Mouse (Mus musculus): ENCODE results near the gene Mrps6.
"Not testable (repeated sequence)": the region's sequence is repeated elsewhere in the genome, so short reads cannot be mapped to it uniquely, and the experiment has no call there.

Mrps6 gene

DNA sequence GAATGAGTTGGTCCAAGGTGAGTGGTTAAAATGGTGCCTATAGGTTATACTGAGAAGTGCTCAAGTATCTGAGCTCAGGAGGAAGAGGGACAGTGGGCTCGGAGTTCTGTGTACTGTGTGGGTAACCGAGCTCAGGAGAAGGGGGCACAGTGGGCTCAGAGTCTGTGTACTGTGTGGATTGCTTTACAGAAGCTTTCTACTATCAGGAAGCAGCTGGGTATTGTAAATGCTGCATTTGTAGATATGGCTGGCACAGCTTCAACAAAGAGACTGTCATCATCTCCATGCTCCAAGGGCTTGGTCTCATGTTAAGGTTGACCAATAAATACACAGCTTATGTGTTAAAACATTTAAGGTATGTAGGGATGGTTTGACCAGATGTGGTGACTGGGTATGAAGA is 6.7 kb downstream of the Mrps6 start:
- no peak for DNase-seq

DNA sequence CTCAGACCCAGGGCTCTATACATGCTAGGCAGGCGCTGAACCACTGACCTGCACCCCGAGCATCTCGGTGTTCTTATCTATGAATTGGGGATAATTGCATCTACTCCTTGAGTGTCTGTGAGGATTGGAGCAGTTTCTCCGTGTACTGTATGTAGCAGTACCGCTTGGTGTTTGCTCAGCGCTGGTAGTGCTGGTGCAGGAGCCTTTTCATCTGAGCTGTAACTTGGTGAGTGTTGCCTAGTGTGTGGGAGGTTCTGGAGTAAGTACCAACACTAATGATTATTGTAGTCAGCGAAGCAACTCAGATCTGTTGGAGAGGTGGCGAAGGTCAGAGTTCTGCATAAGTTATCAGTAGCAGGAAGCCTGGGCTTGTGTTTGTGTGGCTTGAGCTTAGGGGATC is 12.3 kb downstream of the Mrps6 start:
- DNase-seq = no peak

DNA sequence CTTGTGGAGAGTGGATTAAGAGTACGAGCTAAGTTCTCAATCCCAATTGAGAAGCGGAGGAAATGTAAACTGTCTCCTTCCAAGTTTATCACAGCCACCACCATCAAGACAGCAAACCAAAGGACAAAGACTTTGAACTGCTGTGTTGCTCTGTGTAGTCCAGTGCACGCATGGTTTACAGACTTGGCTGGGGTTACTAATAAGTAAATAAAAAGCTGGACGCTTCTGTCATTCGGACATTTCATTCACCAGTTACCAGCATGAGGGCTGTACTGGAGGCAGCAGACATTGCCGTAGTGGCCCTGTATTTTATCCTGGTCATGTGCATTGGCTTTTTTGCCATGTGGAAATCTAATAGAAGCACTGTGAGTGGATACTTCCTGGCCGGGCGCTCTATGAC is 18.7 kb downstream of the Mrps6 start:
- DNase-seq = no peak

GRCm38 (mm10) chr16:92083771-92084453 is 25.8 kb downstream of the Mrps6 start:
- DNase-seq = no peak

- DNase-seq = no peak
These were observed 31.2 kb downstream of the Mrps6 start for GRCm38 (mm10) chr16:92089225-92089624.

DNA sequence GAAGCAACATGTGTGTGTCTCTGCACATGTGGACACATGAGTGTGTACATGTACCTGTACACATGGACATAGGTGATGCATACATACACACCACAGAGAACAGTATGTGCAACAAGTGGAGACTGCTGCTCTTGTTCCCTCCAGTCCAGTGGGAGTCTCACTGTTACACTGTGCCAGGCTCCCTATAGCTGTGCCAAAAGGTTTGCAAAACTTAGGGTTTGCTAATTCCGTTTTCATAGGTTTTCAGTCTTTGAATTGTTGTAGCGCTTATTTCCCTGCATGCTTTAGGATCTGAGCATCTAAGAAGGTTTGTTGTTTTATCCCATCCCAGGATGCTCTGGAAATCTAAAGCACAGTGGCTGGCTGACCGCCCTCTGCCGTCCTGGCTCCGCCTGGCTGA is 33.8 kb downstream of the Mrps6 start:
- DNase-seq = no peak

GRCm38 (mm10) chr16:92098351-92099051 is 40.4 kb downstream of the Mrps6 start:
- DNase-seq = no peak

- no peak for DNase-seq
These were observed 41.5 kb downstream of the Mrps6 start for GRCm38 (mm10) chr16:92099598-92099997.

GRCm38 (mm10) chr16:92100111-92100510 is 42.0 kb downstream of the Mrps6 start:
- DNase-seq = no peak

DNA sequence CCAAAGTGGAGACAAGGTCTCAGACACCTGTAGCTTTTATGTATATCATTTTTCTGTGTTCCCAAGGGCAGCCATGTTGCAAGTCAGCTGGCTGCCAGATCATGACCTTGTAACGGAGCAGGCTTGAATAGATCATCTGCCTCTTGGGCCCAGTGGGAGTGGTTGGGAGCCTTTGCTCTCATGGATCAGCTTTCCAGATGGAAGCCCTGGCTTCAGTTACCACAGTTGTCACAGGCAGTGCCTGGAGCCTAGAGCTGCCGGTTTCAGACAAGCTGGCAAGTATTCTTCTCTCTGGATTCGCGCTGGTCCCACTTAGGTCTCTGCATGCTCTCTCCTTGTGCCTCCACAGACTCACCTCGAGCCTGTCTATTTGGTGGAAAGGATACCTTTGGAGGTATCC is 44.0 kb downstream of the Mrps6 start:
- no peak for DNase-seq

DNA sequence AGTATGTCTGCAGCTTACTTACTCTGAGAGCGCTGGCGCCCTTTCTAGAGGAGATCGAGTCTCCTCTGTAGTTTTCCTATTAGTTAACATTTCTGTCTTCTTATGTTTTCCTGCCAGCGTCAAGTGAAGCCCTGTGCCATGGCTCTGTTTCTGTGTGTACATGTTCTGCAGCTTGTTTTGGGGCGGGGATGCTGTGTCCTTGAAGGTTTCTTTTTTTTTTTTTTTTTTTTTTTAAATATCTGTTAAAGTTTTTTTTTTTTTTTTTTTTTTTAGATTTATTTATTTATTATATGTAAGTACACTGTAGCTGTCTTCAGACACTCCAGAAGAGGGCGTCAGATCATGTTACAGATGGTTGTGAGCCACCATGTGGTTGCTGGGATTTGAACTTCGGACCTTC is 44.9 kb downstream of the Mrps6 start:
- not testable (repeated sequence) for DNase-seq

GRCm38 (mm10) chr16:92103572-92104331 is 45.7 kb downstream of the Mrps6 start:
- DNase-seq = no peak

- DNase-seq = no peak
These were observed 46.2 kb downstream of the Mrps6 start for GRCm38 (mm10) chr16:92104332-92104590.

- DNase-seq = no peak
These were observed 46.9 kb downstream of the Mrps6 start for GRCm38 (mm10) chr16:92104951-92105350.

DNA sequence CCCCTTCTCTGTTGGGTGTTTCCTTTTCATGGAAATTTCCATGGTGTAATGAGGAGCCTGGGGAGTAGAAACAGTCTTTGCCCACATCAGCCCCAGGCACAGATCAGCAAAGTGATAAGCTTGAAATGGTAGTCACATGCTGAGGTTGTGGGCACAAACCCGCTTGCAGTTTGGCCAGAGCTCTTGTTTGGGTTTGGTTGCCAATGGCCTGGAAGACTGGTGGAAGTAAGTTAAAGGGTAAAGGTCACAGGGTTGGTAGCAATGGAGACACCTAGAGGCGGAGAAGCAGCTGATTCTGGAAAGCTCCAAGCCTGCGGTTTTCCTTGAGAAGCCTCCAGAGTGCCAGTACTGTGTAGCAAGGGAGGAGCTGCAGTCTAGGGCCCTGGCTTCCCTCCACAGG is 47.6 kb downstream of the Mrps6 start:
- DNase-seq = no peak

DNA sequence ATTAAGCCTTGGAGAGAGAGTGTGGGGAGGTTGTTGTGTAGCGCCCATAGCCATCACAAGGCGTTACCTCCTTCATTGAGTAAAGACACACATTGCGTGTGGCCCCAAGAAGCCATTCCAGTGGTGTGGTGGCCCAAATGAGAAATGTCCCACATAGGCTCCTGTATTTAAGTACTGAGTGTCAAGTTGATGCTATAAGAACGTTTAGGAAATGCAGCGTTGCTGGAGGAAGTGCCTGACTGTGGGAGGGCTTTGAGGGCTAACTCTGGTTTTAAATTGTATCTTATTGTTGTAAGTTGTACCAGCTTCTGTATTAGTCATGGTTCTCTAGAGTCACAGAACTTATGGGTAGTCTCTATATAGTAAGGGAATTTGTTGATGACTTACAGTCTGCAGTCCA is 49.3 kb downstream of the Mrps6 start:
- no peak for DNase-seq

DNA sequence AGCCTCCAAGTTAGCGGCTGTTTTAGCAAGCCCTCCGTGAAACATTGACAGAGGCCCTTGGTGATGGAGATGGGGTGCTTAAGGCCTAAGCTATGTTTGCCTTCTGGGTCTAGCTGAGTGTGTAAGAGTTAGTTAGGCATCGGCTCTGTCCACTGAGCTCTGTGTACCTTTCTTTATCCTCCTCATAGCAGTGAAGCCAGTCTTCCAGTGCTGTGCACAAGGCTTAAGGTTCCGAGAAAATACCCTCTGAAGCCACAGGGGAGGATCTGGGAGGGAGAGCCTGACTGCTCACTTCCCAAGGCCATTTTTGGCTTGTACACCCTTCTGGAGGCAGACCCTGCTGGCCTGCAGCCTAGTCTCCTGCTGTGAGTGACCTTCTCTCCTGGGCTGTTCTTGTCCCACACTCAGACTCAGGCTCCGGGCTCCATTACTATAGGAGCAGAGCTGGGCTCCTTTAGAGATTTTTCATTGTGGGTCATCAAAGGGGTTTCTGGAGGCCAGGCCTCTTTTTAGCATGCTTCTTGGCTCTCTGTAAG is 56.7 kb downstream of the Mrps6 start:
- DNase-seq = no peak

- DNase-seq = no peak
These were observed 57.7 kb downstream of the Mrps6 start for GRCm38 (mm10) chr16:92115611-92116421.

DNA sequence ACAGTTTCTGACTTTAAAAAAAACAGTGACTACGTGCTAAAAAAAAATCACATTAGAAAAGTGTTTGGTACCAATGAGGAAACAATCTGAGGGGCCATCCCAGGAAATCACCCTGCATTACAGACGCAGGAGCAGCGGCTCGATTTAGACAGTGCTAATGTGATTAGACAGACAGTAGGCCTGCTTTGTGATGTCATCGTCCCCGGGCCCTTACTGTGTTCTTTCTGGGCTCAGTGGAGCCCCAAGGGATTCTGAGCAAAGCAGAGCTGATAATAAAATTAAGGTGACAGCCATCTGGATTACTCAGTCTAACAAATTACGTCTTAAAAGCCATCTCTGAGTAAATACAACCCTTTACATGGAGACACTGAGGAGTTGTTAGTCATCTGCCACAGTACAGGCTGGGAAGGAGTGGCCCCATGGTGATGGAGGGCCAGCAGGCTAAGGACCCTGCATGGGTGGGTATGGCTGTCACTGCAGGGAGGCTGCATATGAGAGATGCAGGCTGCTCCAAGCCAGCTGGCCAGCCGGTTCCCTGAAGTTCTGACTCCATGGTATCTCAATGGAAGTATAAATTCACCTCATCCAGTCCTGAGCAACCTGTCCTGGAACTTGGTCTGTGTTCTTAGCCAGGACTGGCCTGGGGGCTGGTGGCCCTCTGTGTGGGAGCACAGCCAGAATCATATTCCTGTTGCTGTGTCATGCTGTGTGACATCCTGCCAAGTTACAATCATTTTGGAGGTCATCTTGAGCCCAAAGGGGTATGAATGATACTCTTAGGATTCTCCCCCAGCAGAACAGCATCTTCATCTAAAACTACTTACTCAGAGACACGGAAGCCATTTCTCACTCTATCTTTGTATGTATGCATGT is 59.5 kb downstream of the Mrps6 start:
- no peak for DNase-seq

- DNase-seq = no peak
These were observed 61.0 kb downstream of the Mrps6 start for GRCm38 (mm10) chr16:92119013-92119515.

GRCm38 (mm10) chr16:92120899-92121531 is 62.9 kb downstream of the Mrps6 start:
- DNase-seq = no peak

Measured in thymus, adult 18-20 months (tissue).